Mouse (Mus musculus) testis, adult 2 months (tissue): ENCODE data around the gene Myo1d.

Experiments
- CTCF ChIP-seq: fragments of 200-500 bp; IDR thresholded peaks from 2 replicates; pipeline ENCODE4 v1.5.1; 2012; ENCODE audit warnings: low read depth, mild to moderate bottlenecking, inconsistent platforms, low read length, moderate library complexity; ENCODE audit not compliant: control insufficient read depth, insufficient read depth, insufficient replicate concordance
- POLR2A ChIP-seq: fragments of 200-500 bp; IDR thresholded peaks from 2 replicates; pipeline ENCODE4 v1.6.1; 2012; ENCODE audit warnings: low read depth, mild to moderate bottlenecking, inconsistent platforms, low read length, moderate library complexity; ENCODE audit not compliant: control insufficient read depth

DNA sequence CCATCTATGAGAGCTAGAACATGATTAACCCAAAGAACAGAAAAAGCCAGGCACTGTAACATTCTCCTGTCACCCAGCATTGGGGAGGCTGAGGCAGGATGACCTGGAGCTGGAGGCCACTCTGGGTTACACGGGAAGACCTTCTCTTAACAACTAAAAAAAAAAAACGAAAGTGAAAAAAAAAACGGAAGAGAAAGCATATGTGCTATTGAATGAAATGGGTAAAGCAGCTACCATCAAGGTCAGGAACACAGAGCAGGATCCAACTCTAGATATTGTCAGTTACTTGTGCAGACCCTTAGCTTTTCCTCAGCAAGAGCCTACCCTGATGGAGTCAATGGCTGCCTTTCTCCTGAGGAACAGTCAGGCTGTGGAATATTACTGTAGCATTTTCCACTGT is 199.3 kb downstream of the Myo1d start:
- TF ChIP-seq POLR2A, result no peak
- no peak for TF ChIP-seq CTCF
